Mouse (Mus musculus): ENCODE measurements around the gene Bod1l. TPM values are rescaled to one million over a fixed set of nuclear protein-coding genes. Genes with fewer than 3 reads are reported as not detected.

The Bod1l gene
- polyA plus RNA-seq, 1 experiment: 9.9 TPM

DNA sequence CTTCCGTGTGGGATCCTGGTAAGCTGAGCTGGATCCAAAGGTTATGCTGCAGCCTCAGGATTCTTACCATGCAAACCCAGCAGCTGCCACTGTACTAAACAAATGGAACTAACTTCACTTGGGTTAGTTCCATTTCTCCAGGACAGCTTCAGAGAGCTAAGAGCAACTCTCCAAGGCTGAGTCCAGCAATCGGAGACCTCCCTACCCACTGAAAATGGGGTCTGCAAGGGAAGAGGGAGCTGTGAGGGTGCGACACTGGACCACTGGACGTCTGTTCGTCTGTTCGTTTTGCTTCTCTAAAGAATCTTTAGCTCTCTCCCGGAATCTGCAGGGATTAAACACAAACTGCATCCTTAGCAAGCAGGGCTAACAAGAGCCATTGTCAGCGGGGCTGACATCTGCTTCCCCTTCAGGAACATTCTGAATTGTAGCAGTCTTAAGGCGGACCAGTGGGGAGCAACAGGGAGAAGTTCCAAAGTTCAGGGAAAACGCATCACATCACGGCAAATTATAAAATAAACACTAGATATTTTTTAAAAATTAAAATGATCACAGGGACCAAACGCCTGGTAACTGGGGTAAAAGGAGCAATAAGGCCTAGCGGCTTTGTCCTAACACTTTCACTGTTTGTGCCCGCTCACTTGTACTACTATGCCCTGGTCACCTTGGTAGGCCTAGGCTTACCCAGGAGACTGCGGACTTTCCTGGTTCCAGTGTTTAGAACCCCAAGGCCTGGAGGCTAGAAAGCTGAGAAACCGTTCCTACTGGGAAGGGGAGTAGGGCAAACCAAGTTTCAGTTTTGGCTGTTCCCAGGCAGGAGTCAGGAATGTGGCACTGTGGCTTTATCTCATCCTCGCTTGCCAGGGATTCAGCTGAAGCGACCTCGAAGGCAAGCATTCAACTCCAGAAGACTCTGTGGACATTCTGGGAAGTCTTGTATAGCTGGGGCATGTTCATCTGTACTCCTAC is 85.2 kb downstream of the Bod1l start:
- DNase-seq (ENCODE audit: low spot score): no peak

DNA sequence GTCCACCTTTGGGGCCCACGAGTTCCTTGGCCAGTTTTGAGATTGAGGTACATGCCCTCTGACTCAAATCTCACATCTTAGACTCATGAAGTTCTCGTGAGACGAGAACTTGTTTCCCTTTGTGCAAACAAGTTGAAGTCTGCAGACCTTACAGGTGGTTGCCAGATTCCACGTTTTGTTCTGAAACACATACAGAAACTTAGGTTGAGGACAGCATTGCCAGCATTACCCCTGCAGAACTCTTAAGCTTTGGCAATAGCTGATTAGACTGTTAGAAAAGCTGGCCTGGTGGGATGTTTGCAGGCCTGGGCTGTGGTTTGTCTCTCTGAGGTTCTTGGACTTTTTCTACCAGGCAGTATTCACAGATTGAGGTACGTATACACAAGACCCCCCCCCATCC is 86.8 kb downstream of the Bod1l start:
- no peak for DNase-seq (ENCODE audit: low spot score)

DNA sequence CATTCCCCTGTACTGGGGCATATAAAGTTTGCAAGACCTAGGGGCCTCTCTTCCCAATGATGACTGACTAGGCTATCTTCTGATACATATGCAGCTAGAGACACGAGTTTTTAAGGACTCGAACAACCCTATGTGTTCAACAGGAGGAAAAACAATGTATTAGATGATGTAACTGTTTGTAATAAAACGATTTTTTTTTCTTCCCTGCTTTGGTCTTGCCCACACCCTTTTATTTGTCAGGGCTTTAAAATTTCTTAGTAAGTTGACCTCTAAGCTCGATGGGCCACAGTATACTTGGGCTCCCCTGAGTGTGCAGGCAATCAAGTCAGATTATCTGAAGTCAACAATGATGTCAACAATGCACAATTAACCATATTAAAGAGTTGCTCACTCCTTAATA is 87.7 kb downstream of the Bod1l start:
- DNase-seq (ENCODE audit: low spot score): no peak

DNA sequence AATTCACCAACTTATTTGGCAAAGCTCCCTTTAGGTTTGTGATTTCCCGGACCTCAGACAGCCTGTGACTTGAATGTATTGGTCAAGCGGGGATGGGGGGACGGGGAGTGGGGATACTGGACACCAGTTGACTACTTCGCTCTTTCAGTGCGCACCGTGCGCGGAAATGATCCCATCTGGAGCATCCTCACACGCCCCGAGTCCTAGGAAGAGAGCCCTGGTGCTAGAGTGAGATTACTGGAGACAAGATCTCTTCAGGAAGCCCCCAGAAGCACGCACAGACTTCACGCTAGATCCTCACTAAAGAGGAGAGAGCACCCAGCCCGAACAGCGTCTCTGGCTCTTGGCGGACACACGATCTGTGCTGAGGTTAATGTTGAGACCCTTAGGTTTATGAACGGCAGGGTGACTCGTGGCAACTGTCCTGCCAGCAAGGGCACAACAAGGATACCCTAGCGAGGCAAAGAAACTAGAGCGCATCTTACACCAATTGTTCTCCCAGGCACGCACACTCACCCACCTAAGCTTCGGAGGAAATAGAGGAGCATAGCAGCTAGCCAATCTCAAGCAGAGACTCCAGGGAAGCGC is 88.6 kb downstream of the Bod1l start:
- no peak for DNase-seq (ENCODE audit: low spot score)

DNA sequence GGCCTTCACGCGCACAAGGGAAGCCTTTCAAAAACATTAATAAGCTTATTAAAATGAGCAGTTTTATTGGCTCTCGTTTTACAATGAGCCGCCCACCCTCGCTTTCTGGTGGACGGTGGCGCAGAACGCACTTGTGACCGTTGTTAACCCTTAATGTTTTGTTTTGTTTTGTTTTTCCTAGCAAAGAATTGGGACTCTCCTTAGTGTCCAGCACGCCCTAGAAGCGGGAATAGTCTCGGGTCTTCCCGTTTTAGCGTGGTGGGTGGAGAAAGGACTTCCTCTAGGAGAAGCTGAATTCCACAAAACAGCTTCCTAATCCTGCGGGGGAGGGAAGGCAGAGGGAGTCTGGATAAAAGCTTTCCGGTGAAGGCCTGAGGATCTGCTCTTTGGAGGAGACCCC is 89.3 kb downstream of the Bod1l start:
- no peak for DNase-seq (ENCODE audit: low spot score)

DNA sequence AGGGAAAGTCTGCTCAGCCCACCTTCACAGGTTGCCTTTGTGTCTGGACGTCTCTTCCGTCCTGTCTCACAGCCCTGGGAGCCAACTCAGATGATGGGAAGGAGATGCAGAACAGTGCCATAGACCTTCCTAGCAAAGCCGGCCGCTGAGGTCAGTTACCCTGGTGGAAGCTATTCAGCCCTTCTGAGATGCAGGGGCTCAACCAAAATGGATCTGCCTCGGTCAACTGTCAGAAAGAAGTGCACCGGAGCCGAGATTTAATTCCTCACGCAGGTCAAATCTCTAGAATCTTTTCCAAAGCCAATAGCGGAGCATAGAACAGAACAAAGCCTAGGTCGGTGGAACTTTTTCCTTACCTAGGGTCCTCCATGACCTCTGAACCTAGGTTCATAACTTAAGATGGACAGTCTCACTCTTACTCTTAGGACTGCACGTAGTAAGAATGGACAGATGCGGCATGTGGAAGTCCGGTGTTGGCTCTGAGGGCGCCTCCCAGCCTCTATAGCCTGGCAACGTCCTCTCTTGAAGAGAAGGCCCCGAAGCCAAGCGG is 89.8 kb downstream of the Bod1l start:
- no peak for DNase-seq (ENCODE audit: low spot score)

DNA sequence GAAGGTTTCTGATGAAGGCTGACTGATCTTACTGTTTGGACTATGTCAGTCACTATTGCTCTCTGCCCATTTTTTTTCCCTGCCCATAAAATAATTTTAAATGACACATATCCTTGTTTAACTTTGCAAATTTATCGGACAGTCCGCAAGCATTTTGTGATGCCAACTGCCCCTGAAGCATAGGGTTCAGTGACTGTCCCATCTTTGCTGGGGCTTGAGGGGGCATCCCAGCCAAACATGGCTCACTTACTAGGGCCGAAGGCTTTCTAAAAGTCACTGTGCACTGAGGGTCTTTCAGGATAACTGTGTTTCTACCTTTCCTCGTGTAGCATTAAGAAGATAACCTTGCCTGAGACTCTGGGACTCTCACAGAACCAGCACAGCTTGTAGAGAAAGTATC is 91.4 kb downstream of the Bod1l start:
- no peak for DNase-seq (ENCODE audit: low spot score)

DNA sequence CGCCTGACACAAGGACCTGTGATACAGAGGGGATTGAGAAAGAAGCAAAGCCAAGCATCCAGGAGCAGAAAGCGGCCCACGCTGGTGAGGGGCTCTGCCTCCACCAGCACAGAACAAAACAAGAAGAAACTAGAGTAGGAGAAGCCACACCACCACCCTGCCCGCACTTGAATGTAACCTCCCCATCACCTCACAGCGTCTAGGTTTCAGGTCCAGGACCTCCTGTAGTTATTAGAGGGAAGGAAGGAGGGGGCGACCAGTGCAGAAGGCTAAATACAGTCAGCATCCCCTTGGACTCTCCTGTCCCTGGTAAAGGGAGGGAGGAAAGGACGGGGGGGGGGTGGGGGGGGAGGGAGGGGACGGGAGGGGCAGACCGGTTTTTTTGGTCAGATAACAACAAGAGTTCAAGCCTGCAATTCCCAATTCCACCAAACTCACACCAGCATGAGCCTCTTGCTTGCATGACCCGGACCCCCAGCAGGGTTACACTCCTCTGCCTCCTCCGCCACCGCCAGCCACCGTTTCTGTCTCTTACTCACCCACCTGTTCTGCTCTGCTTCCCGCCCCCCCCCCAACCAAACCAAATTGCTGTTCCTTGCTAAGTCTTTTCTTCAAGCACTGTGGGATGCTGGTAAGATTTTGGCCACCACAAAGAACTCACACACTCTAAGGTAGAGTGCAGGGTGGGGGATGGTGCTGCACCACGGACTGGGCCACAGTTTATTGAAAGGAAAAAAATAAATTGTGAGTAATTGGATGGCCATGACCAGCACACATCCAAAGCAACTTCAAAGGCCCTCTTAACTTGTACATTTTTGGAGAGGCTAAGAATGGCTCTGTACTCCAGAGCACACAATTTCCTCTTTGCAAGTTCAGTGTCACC is 99.0 kb downstream of the Bod1l start:
- no peak for DNase-seq (ENCODE audit: low spot score)

DNA sequence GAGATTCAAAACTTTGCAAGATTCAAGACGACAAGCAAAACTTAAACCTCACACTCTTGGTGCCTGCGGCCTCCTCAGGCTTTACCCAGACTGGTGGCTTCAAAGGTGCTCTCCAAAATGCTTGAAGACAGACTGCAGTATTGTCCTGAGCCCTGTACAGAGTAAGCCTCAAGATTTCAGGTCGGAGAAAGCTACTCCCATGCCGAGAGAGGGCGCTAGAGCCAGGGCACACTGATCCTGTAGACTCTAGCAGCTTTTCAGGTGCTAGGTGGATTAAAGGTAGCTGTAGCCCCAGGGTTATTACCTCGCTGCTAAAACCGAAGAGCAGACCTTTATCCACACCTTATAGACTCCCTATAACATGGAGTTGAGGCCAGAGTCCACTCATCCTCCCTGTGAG is 99.9 kb downstream of the Bod1l start:
- no peak for DNase-seq (ENCODE audit: low spot score)

DNA sequence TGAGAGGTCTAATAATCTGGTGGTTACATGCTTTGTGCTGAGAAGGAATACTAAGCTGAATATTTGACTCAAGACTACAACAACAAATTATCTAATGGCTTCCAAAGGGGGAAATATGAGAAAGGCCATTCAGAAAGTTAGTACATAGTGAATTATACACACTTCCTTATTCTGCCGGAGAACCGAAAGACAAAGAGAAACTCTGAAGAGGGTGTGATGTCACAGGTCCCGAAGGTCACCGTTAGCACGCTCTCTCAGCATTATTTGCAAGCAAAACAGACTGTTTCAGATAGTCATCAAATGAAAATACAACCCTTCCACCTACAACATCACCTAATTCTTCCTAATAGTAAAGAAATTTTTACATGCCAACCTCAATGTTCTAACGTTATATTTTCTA is 105.3 kb downstream of the Bod1l start:
- DNase-seq (ENCODE audit: low spot score): no peak

Other genes starting within 250 kb of the Bod1l start
- gene Rab28, start 136.2 kb downstream of the Bod1l start, polyA plus RNA-seq (2012; rRNA removed): 49.1 and 52.4 TPM in 2 replicates
- not detected in 2 replicates for gene Nkx3-2, start 79.8 kb downstream of the Bod1l start, polyA plus RNA-seq (2012; rRNA removed)
- gene Gm16223, start 223.6 kb upstream of the Bod1l start, polyA plus RNA-seq (2012; rRNA removed): not detected in 2 replicates

Data from urinary bladder, adult 2 months (tissue).